Mouse (Mus musculus): ENCODE data around the gene Glb1l. TPM values are rescaled to one million over a fixed set of nuclear protein-coding genes. Genes with fewer than 3 reads are reported as not detected.
"Not testable (repeated sequence)": the region's sequence is repeated elsewhere in the genome, so short reads cannot be mapped to it uniquely, and the experiment has no call there.

Glb1l gene
- total RNA-seq (2021): 10 to 100 TPM; 10.8 to 12.2 TPM
- long read RNA-seq, experiment 1, partial matches to known transcripts: 2 of 7 reads
- long read RNA-seq, experiment 1, other reads (novel, unspliced or antisense): 5 of 7 reads
- long read RNA-seq, experiment 2, partial matches to known transcripts: 3 of 9 reads
- long read RNA-seq, experiment 2, other reads (novel, unspliced or antisense): 6 of 9 reads

DNA sequence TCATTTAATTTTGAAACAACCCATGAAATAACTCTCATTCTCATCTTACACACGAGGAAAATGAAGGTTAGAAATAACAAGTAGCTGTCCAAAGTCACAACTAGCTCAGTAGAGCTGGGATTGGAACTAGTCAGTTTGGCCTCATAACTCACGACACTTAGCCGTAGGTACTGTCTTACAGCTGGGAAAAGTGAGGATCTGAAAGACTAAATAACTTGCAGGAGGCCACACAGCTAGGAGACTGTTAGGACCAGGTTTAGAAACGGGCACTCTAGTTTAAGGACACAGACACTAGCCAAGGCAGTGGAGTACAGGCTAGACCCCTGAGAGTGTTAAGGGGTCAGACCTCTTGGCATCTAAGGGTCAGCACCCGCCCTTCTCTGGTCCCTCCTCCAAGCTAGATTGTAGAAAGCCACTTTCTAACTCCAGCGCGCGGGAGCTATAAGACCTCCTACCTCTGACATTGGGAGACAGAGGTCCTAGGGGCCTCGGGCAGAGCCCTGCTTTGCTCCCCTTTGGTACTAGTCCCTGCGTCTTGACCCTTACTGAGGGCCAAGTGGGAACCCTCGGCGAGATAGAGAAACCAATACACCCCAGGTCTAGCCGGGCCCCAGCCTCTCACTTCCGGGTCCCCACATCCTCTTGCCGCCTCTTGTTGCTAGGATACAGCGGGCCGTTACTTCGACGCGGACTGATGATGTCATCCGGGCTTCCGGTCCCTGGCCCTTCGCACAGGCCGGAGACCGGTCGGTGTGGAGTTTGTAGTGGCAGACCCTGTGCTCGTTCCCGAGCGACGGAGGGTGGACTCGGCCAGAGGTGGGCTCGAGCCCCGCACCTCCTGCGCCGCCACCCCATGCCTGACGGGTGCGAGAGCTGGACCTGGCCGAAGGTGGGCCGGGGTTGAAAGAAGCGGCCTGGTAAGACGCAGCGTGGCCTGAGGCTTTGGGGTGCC, at the start of gene Glb1l, which contains the start of gene Stk16:
TSS of gene Glb1l (minus strand) at position 678 of the 952 bp plus-strand sequence.
TSS of gene Stk16 (plus strand) at position 703 of the 952 bp plus-strand sequence.
- DNase-seq (ENCODE audit: low spot score in 2 of 2): peak; percentile 98

DNA sequence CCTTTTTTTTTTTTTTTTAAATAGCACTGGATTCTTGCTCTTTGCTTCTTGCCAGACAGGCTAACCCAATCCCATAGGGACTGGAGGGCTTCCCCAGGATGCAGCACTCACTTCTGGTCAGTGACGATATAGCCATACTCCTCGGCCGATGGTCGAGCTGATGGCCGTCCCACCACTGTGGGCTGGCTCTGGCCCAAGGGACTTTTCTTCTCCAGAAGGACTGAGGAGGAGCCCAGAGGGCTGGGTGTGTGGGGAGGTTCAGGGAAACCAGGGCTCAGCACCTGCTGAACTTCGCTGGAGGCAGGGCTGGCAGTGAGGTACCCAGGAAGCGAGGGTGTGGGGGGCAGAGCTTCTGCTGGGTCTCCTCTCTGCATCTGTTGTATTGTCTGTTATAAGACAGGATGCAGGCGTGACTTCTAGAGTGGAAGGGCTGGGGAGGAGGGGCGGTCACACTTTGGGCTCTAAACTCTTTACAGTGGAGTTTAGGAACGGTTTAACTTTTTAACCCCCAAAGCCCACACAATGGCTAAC, 45.0 kb upstream of the Glb1l start:
- DNase-seq (ENCODE audit: low spot score in 2 of 2): no peak

- no peak for DNase-seq (ENCODE audit: low spot score in 2 of 2)
Observed at GRCm38 (mm10) chr1:75254625-75255013, 44.0 kb upstream of the Glb1l start.

- peak; percentile 86 to 95 for DNase-seq (ENCODE audit: low spot score in 2 of 2)
Observed at GRCm38 (mm10) chr1:75253849-75254624, 43.4 kb upstream of the Glb1l start.

GRCm38 (mm10) chr1:75253029-75253428, 42.4 kb upstream of the Glb1l start:
- no peak for DNase-seq (ENCODE audit: low spot score in 2 of 2)

GRCm38 (mm10) chr1:75252308-75252707, 41.7 kb upstream of the Glb1l start:
- DNase-seq (ENCODE audit: low spot score in 2 of 2): no peak

- DNase-seq (ENCODE audit: low spot score in 2 of 2): peak; percentile 70 to 76
Observed at GRCm38 (mm10) chr1:75251112-75251970, 40.7 kb upstream of the Glb1l start.

GRCm38 (mm10) chr1:75250498-75250897, 39.9 kb upstream of the Glb1l start:
- no peak for DNase-seq (ENCODE audit: low spot score in 2 of 2)

DNA sequence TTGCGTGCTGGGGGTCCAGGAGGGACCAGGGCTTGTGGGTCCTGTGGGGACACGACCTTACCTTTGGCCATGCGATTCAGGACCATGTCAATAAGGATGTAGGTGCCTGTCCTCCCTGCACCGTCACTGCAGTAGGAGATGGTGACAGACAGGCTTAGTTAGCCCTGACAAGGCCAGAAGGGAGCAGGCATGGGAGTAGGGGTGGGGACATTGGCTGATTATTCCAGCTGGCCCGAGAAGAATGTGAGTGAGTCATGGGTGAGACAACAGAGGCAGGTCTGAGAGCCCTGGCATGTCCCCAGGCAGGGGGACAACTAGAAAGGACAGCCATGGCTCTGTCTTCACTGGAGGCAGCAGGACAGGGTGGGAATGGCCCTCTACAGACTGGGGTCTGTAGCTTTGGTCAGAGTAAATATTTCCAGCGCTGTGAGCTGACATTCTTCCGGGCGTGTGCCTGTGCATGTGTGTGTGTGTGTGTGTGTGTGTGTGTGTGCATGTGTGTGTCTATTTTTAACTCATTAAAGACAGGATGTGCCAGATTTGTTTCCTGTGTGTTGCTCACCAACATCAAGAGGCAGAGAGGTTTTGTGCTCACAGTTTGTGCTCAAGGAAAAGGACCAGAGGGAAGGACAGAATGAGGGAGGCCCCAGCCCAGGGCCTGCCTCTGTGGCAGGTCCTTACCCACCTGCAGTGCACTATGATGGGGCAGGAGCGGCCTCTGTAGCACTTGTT, 37.6 kb upstream of the Glb1l start:
- DNase-seq (ENCODE audit: low spot score in 2 of 2): no peak

- DNase-seq (ENCODE audit: low spot score in 2 of 2): no peak
Observed at GRCm38 (mm10) chr1:75247071-75247930, 36.7 kb upstream of the Glb1l start.

- peak in 1 of 2 experiments; percentile 66 for DNase-seq (ENCODE audit: low spot score in 2 of 2)
Observed at GRCm38 (mm10) chr1:75244836-75245235, 34.2 kb upstream of the Glb1l start.

DNA sequence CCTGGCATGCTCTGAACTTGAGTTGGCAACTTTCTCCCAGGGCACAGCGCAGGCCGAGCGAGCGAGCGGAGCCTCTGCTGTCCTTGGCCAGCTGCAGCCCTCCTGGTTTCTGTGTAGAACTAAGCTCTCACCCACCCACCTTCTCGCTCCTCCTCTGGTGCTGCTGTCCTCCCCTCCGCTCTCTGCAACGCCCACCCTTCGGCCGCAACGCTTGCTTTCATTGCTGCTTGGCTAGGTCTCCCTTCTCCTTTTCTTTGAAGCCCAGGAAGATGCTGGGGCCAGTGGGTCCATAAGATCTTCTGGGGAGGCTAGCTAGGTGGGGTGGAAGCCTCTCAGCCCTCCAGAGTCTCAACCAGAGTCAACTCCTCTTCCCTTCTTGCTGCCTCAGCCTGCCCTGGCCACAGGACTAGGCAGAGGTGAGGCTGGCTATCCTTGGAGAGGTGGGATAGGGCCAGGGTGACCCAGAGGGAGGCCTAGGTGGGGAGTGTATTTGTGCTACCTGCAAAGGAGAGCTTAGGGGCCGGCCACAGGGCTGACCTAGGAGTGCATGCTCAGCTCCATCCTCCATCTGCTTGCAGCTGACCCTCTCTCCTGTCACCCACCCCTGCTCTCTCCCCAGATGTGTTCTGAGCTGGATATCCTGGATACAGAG, 33.7 kb upstream of the Glb1l start:
- DNase-seq (ENCODE audit: low spot score in 2 of 2): peak in 1 of 2 experiments; percentile 57

GRCm38 (mm10) chr1:75243411-75243810, 32.8 kb upstream of the Glb1l start:
- no peak for DNase-seq (ENCODE audit: low spot score in 2 of 2)

GRCm38 (mm10) chr1:75239591-75239990, 29.0 kb upstream of the Glb1l start:
- peak in 1 of 2 experiments; percentile 62 for DNase-seq (ENCODE audit: low spot score in 2 of 2)

DNA sequence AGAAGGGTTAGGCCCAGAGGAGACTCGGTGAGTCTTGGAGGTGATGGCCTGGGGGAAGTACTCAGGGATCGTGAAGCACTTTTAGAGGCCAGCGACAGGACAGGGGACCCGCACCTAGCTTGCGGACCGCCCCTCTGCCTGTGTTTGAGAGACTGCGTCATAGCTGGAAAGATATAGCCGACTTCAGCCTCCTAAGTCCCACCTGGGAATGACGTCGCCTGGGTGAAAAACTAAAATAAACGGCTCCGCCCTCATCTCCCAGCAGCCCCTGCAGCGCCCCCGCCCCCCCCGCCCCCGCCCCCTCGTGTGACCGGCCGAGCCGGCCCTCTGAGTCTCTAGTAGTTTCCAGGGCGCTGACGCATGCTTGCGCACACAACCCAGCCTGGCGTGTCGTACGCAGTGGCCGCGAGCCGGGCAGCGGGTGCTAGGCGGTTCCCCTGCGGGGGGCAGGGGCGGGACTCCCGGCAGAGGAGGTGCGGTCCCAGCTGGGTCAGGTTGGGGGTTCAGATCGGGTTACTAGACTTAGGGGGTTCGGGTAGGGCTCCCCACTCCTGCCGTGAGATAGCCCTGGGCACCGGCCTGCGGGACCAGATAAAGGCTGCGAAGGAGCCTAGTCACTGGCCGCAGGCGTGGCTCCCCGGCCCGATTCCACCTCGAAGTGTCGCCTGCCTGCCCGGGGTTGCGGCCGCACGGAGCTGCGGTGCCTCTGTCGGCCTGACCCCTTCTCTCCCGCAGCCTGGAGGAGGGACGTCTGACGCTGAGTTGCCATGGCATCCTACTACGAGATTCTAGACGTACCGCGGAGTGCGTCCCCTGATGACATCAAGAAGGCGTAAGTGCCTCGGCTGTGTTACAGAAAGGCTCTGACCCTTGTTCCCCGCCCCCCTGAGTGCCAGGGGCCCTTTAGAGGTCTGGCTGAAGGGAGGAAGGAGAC, 25.8 kb upstream of the Glb1l start, which contains the start of gene Dnajb2:
TSS of gene Dnajb2 (plus strand) at position 290 of the 934 bp plus-strand sequence.
- peak; percentile 83 to 89 for DNase-seq (ENCODE audit: low spot score in 2 of 2)

GRCm38 (mm10) chr1:75234606-75235005, 24.0 kb upstream of the Glb1l start:
- DNase-seq (ENCODE audit: low spot score in 2 of 2): peak; percentile 68 to 71

GRCm38 (mm10) chr1:75232489-75232888, 21.9 kb upstream of the Glb1l start:
- DNase-seq (ENCODE audit: low spot score in 2 of 2): not testable (repeated sequence)
